Mouse (Mus musculus): ENCODE measurements at regions not wholly inside any gene's neighbourhood (a gene's known extent, or its start where the extent isn't known, plus 50 kb on each side); places are given as distances from the start of the nearest gene placed in this dataset.
A peak's percentile ranks its signal among the peaks of the same experiment; 100 is the strongest.

DNA sequence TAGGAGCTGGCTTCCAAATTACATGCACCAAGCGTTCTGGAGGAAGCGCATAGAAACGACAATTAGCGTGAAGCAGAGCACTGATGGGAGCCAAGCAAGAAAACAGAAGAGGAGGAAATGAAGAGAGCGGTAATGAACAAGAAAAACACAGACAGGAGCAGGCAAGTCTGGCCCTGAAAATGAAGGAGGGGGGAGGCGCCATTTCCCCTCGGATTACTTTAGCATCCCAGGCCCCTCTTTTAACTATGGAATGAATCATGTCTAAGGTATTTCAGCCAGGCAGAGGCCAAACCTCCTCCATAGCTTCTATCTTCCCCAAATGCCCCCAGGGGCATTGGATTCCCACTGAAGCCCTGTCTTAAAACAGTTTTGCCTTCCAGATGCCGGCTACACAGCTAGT, 248.1 kb upstream of the Nrip1 start:
- no peaks in the 10 kb centered on the region for H3K9me3 ChIP-seq (replicated peaks; ENCODE audit: control insufficient read depth, low read length)
- H3K4me2 ChIP-seq, result no peak overlapping the region
- 46% methylated on average over 8 of the region's 8 CpGs for WGBS (ENCODE audit: insufficient replicate concordance)
- peak overlapping the region; percentile 37; the same call in 1 of the 2 replicates for H3K27ac ChIP-seq (ENCODE audit: low read depth, low read length)
- H3K9ac ChIP-seq (ENCODE audit: low read depth, low read length), result no peak overlapping the region
- 0 out of 2 replicates have a peak, but pooled peaks have one; percentile 26 for ATAC-seq (replicated peaks; ENCODE audit: insufficient number of reproducible peaks, low FRiP score, low TSS enrichment)
- H3K27me3 ChIP-seq (ENCODE audit: control insufficient read depth, insufficient read depth, low read length), result no peaks in the 10 kb centered on the region
- H3K4me1 ChIP-seq (ENCODE audit: control insufficient read depth, insufficient read depth, low read length), result no peaks in the 10 kb centered on the region
- H3K4me3 ChIP-seq (ENCODE audit: low read depth, low read length), result no peak overlapping the region
- no peaks in the 10 kb centered on the region for H3K36me3 ChIP-seq (ENCODE audit: control insufficient read depth, insufficient read depth, low read length)

DNA sequence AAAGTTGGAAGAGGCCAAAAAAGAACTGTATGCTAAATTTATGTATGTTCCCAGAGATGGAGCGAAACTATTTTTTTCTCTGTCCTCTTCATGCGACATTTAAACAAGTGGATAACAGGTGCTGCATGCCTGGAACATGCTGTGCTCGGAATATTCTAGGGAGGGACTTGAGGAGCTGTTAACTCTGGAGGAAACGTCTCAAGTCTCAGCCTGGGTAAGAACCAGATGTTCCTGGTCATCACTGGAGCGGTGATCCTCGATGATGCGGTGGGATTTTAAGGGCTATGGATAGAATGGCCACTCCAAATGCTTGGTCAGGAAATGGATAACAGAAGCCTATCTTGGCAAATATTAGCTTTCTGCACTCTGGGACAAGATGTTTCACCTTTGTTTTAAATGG, 244.7 kb upstream of the Nrip1 start:
- Histone ChIP-seq H3K9ac (ENCODE audit: low read depth, low read length) (no peak overlapping the region), H3K36me3 (ENCODE audit: control insufficient read depth, insufficient read depth, low read length) (no peaks in the 10 kb centered on the region), H3K4me1 (ENCODE audit: control insufficient read depth, insufficient read depth, low read length) (no peaks in the 10 kb centered on the region), H3K27ac (ENCODE audit: low read depth, low read length) (no peak overlapping the region), H3K4me2 (no peak overlapping the region), H3K9me3 (replicated peaks; ENCODE audit: control insufficient read depth, low read length) (0 out of 2 replicates have a peak, but pooled peaks cover 2% of the 10 kb centered on the region), H3K4me3 (ENCODE audit: low read depth, low read length) (no peak overlapping the region), H3K27me3 (ENCODE audit: control insufficient read depth, insufficient read depth, low read length) (no peaks in the 10 kb centered on the region)
- no peak for ATAC-seq (replicated peaks; ENCODE audit: insufficient number of reproducible peaks, low FRiP score, low TSS enrichment)
- WGBS (ENCODE audit: insufficient replicate concordance), result 85% methylated on average over 7 of the region's 7 CpGs

DNA sequence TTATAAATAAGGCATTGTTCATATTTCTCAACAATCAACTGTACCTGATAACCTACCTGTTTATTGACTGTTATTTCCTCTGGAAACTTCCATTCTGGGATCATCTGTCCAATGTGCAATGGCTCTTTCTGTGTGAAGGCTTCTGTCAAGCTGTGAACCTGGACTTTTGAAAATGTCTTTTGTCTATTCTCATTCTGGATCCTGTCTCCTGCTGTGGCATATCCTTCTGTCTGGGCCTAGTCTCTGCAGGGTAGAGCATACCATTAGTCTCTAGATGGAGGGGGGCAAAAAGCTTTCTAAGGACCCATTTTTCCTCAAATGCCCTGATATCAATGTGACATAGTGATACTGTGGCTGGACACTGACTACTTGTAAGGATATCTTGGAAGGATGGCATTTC, 237.4 kb upstream of the Nrip1 start:
- ATAC-seq (replicated peaks; ENCODE audit: insufficient number of reproducible peaks, low FRiP score, low TSS enrichment), result no peak
- H3K4me3 ChIP-seq (ENCODE audit: low read depth, low read length), result no peak overlapping the region
- H3K27me3 ChIP-seq (ENCODE audit: control insufficient read depth, insufficient read depth, low read length), result no peaks in the 10 kb centered on the region
- 0 out of 2 replicates have a peak, but pooled peaks cover 3% of the 10 kb centered on the region for H3K9me3 ChIP-seq (replicated peaks; ENCODE audit: control insufficient read depth, low read length)
- no peak overlapping the region for H3K9ac ChIP-seq (ENCODE audit: low read depth, low read length)
- no peaks in the 10 kb centered on the region; the same call in 1 of the 2 replicates for H3K4me1 ChIP-seq (ENCODE audit: control insufficient read depth, insufficient read depth, low read length)
- no peaks in the 10 kb centered on the region for H3K36me3 ChIP-seq (ENCODE audit: control insufficient read depth, insufficient read depth, low read length)
- H3K4me2 ChIP-seq, result no peak overlapping the region
- H3K27ac ChIP-seq (ENCODE audit: low read depth, low read length), result no peak overlapping the region

DNA sequence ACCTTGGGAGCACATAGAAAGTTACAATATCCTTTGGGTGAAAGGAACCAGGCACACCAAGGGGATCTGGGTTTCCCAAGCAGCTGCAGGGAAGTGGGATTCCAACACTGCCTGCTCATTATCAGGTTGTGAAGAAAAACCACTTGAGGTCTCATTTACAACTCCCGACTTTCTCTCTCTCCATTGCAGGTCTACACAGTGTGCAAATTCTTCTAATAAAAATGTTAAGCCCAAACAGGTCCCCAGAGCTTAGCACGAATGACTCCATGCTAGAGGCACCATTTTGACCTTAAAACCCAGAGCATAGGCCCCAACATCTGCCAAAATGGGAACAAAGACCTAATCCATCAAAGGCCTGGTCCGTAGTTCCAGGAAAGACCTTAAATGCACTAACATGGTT, 231.3 kb upstream of the Nrip1 start:
- 68% methylated on average over 3 of the region's 3 CpGs for WGBS (ENCODE audit: insufficient replicate concordance)
- H3K4me2 ChIP-seq, result no peak overlapping the region
- H3K9ac ChIP-seq (ENCODE audit: low read depth, low read length), result no peak overlapping the region
- H3K4me1 ChIP-seq (ENCODE audit: control insufficient read depth, insufficient read depth, low read length), result no peaks in the 10 kb centered on the region; the same call in 1 of the 2 replicates
- no peak overlapping the region for H3K27ac ChIP-seq (ENCODE audit: low read depth, low read length)
- ATAC-seq (replicated peaks; ENCODE audit: insufficient number of reproducible peaks, low FRiP score, low TSS enrichment), result no peak
- H3K9me3 ChIP-seq (replicated peaks; ENCODE audit: control insufficient read depth, low read length), result no peaks in the 10 kb centered on the region
- H3K4me3 ChIP-seq (ENCODE audit: low read depth, low read length), result no peak overlapping the region
- no peaks in the 10 kb centered on the region for H3K36me3 ChIP-seq (ENCODE audit: control insufficient read depth, insufficient read depth, low read length)
- H3K27me3 ChIP-seq (ENCODE audit: control insufficient read depth, insufficient read depth, low read length), result no peaks in the 10 kb centered on the region

DNA sequence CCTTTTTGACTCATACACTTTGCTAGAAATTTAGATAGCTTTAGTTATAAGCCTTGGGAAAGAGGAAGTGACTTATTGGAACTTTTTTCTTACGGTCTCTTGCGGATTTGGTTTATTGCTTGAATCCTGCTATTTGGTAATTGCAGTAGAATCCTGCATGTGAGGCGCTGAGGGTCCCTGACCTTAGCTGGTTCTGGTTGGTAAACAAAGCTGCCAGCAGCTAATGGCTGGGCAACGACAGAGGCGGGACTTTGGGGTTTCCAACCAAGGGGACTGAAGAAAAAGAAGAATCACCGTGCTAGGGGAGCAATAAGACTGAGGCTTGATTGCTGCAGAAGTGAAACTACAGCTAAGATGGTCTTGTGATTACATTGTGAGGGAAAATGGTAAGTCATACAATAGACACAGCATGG, 230.2 kb upstream of the Nrip1 start:
- no peaks in the 10 kb centered on the region for H3K9me3 ChIP-seq (replicated peaks; ENCODE audit: control insufficient read depth, low read length)
- H3K27me3 ChIP-seq (ENCODE audit: control insufficient read depth, insufficient read depth, low read length), result no peaks in the 10 kb centered on the region
- H3K9ac ChIP-seq (ENCODE audit: low read depth, low read length), result no peak overlapping the region
- H3K36me3 ChIP-seq (ENCODE audit: control insufficient read depth, insufficient read depth, low read length), result no peaks in the 10 kb centered on the region
- H3K4me3 ChIP-seq (ENCODE audit: low read depth, low read length), result no peak overlapping the region
- no peak overlapping the region for H3K27ac ChIP-seq (ENCODE audit: low read depth, low read length)
- H3K4me1 ChIP-seq (ENCODE audit: control insufficient read depth, insufficient read depth, low read length), result no peaks in the 10 kb centered on the region; the same call in 1 of the 2 replicates
- no peak for ATAC-seq (replicated peaks; ENCODE audit: insufficient number of reproducible peaks, low FRiP score, low TSS enrichment)
- no peak overlapping the region for H3K4me2 ChIP-seq
- 60% methylated on average over 6 of the region's 6 CpGs for WGBS (ENCODE audit: insufficient replicate concordance)

DNA sequence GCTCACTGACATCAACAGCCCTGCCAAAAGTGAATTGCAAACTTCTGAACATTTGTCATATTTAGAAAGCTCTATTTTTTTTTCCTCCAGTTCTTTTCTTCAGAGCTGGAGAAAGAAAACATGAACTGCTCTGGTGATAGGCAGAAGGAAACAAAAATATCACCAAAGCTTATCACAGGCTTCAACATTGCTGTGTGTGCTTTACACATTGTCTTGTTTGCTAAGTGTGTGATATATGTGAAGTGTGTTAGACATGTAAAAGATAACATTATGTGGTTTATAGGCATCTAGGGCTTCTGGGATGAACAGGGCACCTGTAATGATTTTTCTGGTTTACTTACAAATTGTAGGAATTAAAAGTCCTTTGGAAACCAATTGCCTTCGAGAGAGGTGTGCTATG, 229.8 kb upstream of the Nrip1 start:
- Histone ChIP-seq H3K9ac (ENCODE audit: low read depth, low read length) (no peak overlapping the region), H3K4me1 (ENCODE audit: control insufficient read depth, insufficient read depth, low read length) (no peaks in the 10 kb centered on the region; the same call in 1 of the 2 replicates), H3K27ac (ENCODE audit: low read depth, low read length) (no peak overlapping the region), H3K27me3 (ENCODE audit: control insufficient read depth, insufficient read depth, low read length) (no peaks in the 10 kb centered on the region), H3K36me3 (ENCODE audit: control insufficient read depth, insufficient read depth, low read length) (no peaks in the 10 kb centered on the region), H3K4me2 (no peak overlapping the region), H3K4me3 (ENCODE audit: low read depth, low read length) (no peak overlapping the region), H3K9me3 (replicated peaks; ENCODE audit: control insufficient read depth, low read length) (no peaks in the 10 kb centered on the region)
- no peak for ATAC-seq (replicated peaks; ENCODE audit: insufficient number of reproducible peaks, low FRiP score, low TSS enrichment)
- WGBS (ENCODE audit: insufficient replicate concordance), result 80% methylated on average over 1 of the region's 1 CpGs

DNA sequence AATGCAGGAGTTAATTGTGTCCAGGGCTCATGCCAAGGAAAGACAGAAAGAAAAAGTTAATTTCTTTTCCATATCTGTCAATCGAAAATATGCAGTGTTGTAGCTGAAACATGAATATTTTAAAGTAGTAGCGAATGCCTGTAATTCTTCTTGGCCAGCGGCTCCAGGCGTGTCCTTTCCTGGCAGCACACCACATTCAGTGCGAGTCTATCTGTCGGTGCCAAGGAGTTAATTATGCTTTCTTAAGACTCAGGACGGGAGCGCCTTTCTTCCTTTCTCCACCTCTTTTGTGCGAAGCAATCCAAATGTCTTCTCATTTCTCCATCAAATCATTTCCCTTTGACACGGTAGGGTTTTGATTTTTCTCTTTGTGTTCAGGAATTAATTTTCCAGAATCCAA, 226.5 kb upstream of the Nrip1 start:
- Histone ChIP-seq H3K9me3 (replicated peaks; ENCODE audit: control insufficient read depth, low read length) (no peaks in the 10 kb centered on the region), H3K4me1 (ENCODE audit: control insufficient read depth, insufficient read depth, low read length) (no peaks in the 10 kb centered on the region; the same call in 1 of the 2 replicates), H3K27ac (ENCODE audit: low read depth, low read length) (no peak overlapping the region), H3K9ac (ENCODE audit: low read depth, low read length) (no peak overlapping the region), H3K4me2 (no peak overlapping the region), H3K36me3 (ENCODE audit: control insufficient read depth, insufficient read depth, low read length) (no peaks in the 10 kb centered on the region), H3K4me3 (ENCODE audit: low read depth, low read length) (no peak overlapping the region), H3K27me3 (ENCODE audit: control insufficient read depth, insufficient read depth, low read length) (no peaks in the 10 kb centered on the region)
- ATAC-seq (replicated peaks; ENCODE audit: insufficient number of reproducible peaks, low FRiP score, low TSS enrichment), result no peak
- WGBS (ENCODE audit: insufficient replicate concordance), result 78% methylated on average over 10 of the region's 10 CpGs

DNA sequence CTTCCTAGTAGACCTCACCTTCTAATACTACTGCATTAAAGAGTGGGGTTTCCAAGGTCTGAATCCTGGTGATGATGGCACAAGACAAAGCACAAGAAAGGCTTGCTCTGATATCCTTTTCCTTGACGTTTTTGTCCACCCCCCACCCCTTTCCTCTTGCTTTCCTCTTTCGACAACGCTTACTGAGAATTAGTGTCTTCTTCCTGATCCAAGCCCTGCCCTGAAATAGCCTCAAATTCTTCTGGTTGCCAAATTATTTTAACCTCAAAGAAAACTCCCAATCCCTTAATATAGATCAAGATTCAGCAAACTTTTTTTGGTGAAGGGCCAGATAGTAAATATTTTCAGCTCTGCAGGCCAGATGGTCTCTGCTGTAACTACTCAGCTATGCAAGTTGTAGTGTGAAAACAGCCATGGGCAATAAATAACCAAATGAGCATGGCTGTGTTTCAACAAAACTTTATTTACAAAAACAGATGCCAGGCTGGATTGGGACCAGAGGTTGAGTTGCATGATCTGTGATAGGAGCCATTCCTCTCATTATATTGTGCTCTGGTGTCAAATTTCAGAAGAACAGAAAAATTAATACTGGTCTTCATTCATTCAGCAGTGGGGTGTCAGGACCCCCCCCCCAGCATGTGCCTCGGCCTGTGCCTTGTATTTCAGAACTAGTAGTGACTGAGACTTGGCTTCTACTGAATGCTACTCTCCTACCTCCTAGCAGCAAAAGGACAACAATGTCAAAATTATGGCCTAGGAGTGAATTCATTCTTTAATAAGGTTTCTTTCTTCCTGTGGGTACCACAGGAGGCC, 218.5 kb upstream of the Nrip1 start:
- Histone ChIP-seq H3K9me3 (replicated peaks; ENCODE audit: control insufficient read depth, low read length) (no peaks in the 10 kb centered on the region), H3K36me3 (ENCODE audit: control insufficient read depth, insufficient read depth, low read length) (no peaks in the 10 kb centered on the region), H3K9ac (ENCODE audit: low read depth, low read length) (no peak overlapping the region), H3K4me1 (ENCODE audit: control insufficient read depth, insufficient read depth, low read length) (no peaks in the 10 kb centered on the region), H3K27me3 (ENCODE audit: control insufficient read depth, insufficient read depth, low read length) (no peaks in the 10 kb centered on the region), H3K27ac (ENCODE audit: low read depth, low read length) (no peak overlapping the region), H3K4me2 (no peak overlapping the region), H3K4me3 (ENCODE audit: low read depth, low read length) (no peak overlapping the region)
- ATAC-seq (replicated peaks; ENCODE audit: insufficient number of reproducible peaks, low FRiP score, low TSS enrichment), result no peak
- 71% methylated on average over 4 of the region's 4 CpGs for WGBS (ENCODE audit: insufficient replicate concordance)

DNA sequence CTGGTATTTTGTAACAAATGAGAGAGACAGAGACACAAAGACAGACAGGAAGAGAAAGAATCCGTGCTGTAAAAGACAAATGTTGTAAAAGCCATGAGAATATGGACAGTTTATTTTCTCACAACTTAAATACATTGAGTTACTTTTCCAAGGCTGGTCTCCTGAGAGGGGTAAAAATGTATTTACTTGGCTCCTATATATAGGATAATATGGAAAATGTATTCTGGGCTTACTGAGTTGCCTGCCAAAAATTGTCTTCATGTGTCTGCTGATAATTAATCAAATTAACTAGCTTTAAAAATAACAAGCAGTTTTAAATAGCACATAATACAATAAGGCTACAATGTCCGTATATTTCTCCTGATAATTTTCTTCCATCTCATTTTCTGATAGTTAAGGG, 216.2 kb upstream of the Nrip1 start:
- no peak overlapping the region for H3K27ac ChIP-seq (ENCODE audit: low read depth, low read length)
- H3K4me1 ChIP-seq (ENCODE audit: control insufficient read depth, insufficient read depth, low read length), result no peaks in the 10 kb centered on the region
- no peak overlapping the region for H3K4me2 ChIP-seq
- H3K9ac ChIP-seq (ENCODE audit: low read depth, low read length), result no peak overlapping the region
- no peaks in the 10 kb centered on the region for H3K9me3 ChIP-seq (replicated peaks; ENCODE audit: control insufficient read depth, low read length)
- H3K4me3 ChIP-seq (ENCODE audit: low read depth, low read length), result no peak overlapping the region
- no peaks in the 10 kb centered on the region for H3K36me3 ChIP-seq (ENCODE audit: control insufficient read depth, insufficient read depth, low read length)
- H3K27me3 ChIP-seq (ENCODE audit: control insufficient read depth, insufficient read depth, low read length), result no peaks in the 10 kb centered on the region
- 72% methylated on average over 2 of the region's 2 CpGs for WGBS (ENCODE audit: insufficient replicate concordance)
- ATAC-seq (replicated peaks; ENCODE audit: insufficient number of reproducible peaks, low FRiP score, low TSS enrichment), result no peak

Measured in heart, embryonic 11.5 days (tissue).